Mouse (Mus musculus): ENCODE measurements around the gene Krt25. TPM values are rescaled to one million over a fixed set of nuclear protein-coding genes. Genes with fewer than 3 reads are reported as not detected.

Krt25 gene
- polyA plus RNA-seq, 2 experiments: not detected

GRCm38 (mm10) chr11:99269192-99269591, 53.6 kb downstream of the Krt25 start:
- 56% methylated on average over 7 of the region's 7 CpGs for WGBS
- Histone ChIP-seq H3K4me3 (replicated peaks; ENCODE audit: low read length) (no peak overlapping the region), H3K27ac (replicated peaks; ENCODE audit: low read depth, low read length) (no peak overlapping the region), H3K27me3 (ENCODE audit: control insufficient read depth, insufficient read depth, low read length) (no peaks in the 10 kb centered on the region), H3K9me3 (ENCODE audit: control insufficient read depth, low read length) (no peaks in the 10 kb centered on the region), H3K4me1 (ENCODE audit: control insufficient read depth, insufficient read depth, low read length) (peaks cover 7% of the 10 kb centered on the region), H3K36me3 (ENCODE audit: control insufficient read depth, insufficient read depth, low read length) (no peaks in the 10 kb centered on the region), H3K9ac (ENCODE audit: low read depth, low read length, severe bottlenecking) (no peak overlapping the region), H3K4me2 (replicated peaks; ENCODE audit: low read depth, low read length, severe bottlenecking) (no peak overlapping the region)
- ATAC-seq (ENCODE audit: low FRiP score, low read depth) (no peak), DNase-seq (ENCODE audit: low spot score) (no peak)
- no peak for TF ChIP-seq POLR2A (IDR thresholded peaks at IDR 0.05; ENCODE audit: borderline replicate concordance, extremely low read depth, insufficient read depth, insufficient read length)

GRCm38 (mm10) chr11:99265796-99266195, 57.0 kb downstream of the Krt25 start:
- ATAC-seq (ENCODE audit: low FRiP score, low read depth): no peak
- H3K27me3 ChIP-seq (ENCODE audit: control insufficient read depth, insufficient read depth, low read length): no peaks in the 10 kb centered on the region
- no peak overlapping the region for H3K27ac ChIP-seq (replicated peaks; ENCODE audit: low read depth, low read length)
- no peaks in the 10 kb centered on the region for H3K9me3 ChIP-seq (ENCODE audit: control insufficient read depth, low read length)
- WGBS: 60% methylated on average over 9 of the region's 9 CpGs
- no peak overlapping the region for H3K4me3 ChIP-seq (replicated peaks; ENCODE audit: low read length)
- H3K4me1 ChIP-seq (ENCODE audit: control insufficient read depth, insufficient read depth, low read length): peaks cover 7% of the 10 kb centered on the region
- no peaks in the 10 kb centered on the region for H3K36me3 ChIP-seq (ENCODE audit: control insufficient read depth, insufficient read depth, low read length)
- no peak overlapping the region for H3K9ac ChIP-seq (ENCODE audit: low read depth, low read length, severe bottlenecking)
- TF ChIP-seq POLR2A (IDR thresholded peaks at IDR 0.05; ENCODE audit: borderline replicate concordance, extremely low read depth, insufficient read depth, insufficient read length): no peak
- DNase-seq (ENCODE audit: low spot score): no peak
- no peak overlapping the region for H3K4me2 ChIP-seq (replicated peaks; ENCODE audit: low read depth, low read length, severe bottlenecking)

Other genes with a start within 250 kb of the Krt25 start
- gene Tns4, start 233.6 kb downstream of the Krt25 start, polyA plus RNA-seq (2012; rRNA removed): 1.6 and 1.7 TPM in 2 replicates
- gene Tns4, start 233.6 kb downstream of the Krt25 start, polyA plus RNA-seq (2014; fragmentation: Nextera tagmentation; extraction: Ambion mirVana): 1.5 and 2.5 TPM in 2 replicates
- gene Ccr7, start 167.9 kb downstream of the Krt25 start, polyA plus RNA-seq (2012; rRNA removed): 0.65 and 0.99 TPM in 2 replicates
- gene Ccr7, start 167.9 kb downstream of the Krt25 start, polyA plus RNA-seq (2014; fragmentation: Nextera tagmentation; extraction: Ambion mirVana): 0.84 and 0.94 TPM in 2 replicates
- 106 and 180 TPM in 2 replicates for gene Smarce1, start 91.9 kb downstream of the Krt25 start, polyA plus RNA-seq (2012; rRNA removed)
- 154 and 166 TPM in 2 replicates for gene Smarce1, start 91.9 kb downstream of the Krt25 start, polyA plus RNA-seq (2014; fragmentation: Nextera tagmentation; extraction: Ambion mirVana)
- 0.06 and 0.10 TPM in 2 replicates for gene Krt222, start 78.9 kb downstream of the Krt25 start, polyA plus RNA-seq (2012; rRNA removed)
- gene Krt222, start 78.9 kb downstream of the Krt25 start, polyA plus RNA-seq (2014; fragmentation: Nextera tagmentation; extraction: Ambion mirVana): 0.06 and 0.36 TPM in 2 replicates
- gene Krt24, start 37.7 kb downstream of the Krt25 start, polyA plus RNA-seq (2012; rRNA removed): 0.35 and 0.44 TPM in 2 replicates
- gene Krt24, start 37.7 kb downstream of the Krt25 start, polyA plus RNA-seq (2014; fragmentation: Nextera tagmentation; extraction: Ambion mirVana): 0.35 TPM in 1 of 2 replicates, not detected in the other
- not detected in 2 replicates for gene Krt26, start 15.0 kb upstream of the Krt25 start, polyA plus RNA-seq (2012; rRNA removed)
- not detected in 2 replicates for gene Krt26, start 15.0 kb upstream of the Krt25 start, polyA plus RNA-seq (2014; fragmentation: Nextera tagmentation; extraction: Ambion mirVana)
- not detected in 2 replicates for gene Krt27, start 28.2 kb upstream of the Krt25 start, polyA plus RNA-seq (2012; rRNA removed)
- gene Krt27, start 28.2 kb upstream of the Krt25 start, polyA plus RNA-seq (2014; fragmentation: Nextera tagmentation; extraction: Ambion mirVana): not detected in 2 replicates
- 0.16 and 0.22 TPM in 2 replicates for gene Krt28, start 52.0 kb upstream of the Krt25 start, polyA plus RNA-seq (2012; rRNA removed)
- 0.28 TPM in 1 of 2 replicates, not detected in the other for gene Krt28, start 52.0 kb upstream of the Krt25 start, polyA plus RNA-seq (2014; fragmentation: Nextera tagmentation; extraction: Ambion mirVana)
- 131 and 242 TPM in 2 replicates for gene Krt10, start 66.4 kb upstream of the Krt25 start, polyA plus RNA-seq (2012; rRNA removed)
- gene Krt10, start 66.4 kb upstream of the Krt25 start, polyA plus RNA-seq (2014; fragmentation: Nextera tagmentation; extraction: Ambion mirVana): 119 and 176 TPM in 2 replicates
- 0.03 TPM in 1 of 2 replicates, not detected in the other for gene Krt12, start 99.3 kb upstream of the Krt25 start, polyA plus RNA-seq (2012; rRNA removed)
- 0.11 TPM in 1 of 2 replicates, not detected in the other for gene Krt12, start 99.3 kb upstream of the Krt25 start, polyA plus RNA-seq (2014; fragmentation: Nextera tagmentation; extraction: Ambion mirVana)
- 0.24 and 0.26 TPM in 2 replicates for gene Krt20, start 115.2 kb upstream of the Krt25 start, polyA plus RNA-seq (2012; rRNA removed)
- gene Krt20, start 115.2 kb upstream of the Krt25 start, polyA plus RNA-seq (2014; fragmentation: Nextera tagmentation; extraction: Ambion mirVana): 0.26 and 0.37 TPM in 2 replicates
- 0.51 and 1.2 TPM in 2 replicates for gene Krt23, start 170.2 kb upstream of the Krt25 start, polyA plus RNA-seq (2012; rRNA removed)
- gene Krt23, start 170.2 kb upstream of the Krt25 start, polyA plus RNA-seq (2014; fragmentation: Nextera tagmentation; extraction: Ambion mirVana): 2.7 and 3.7 TPM in 2 replicates
- gene Krt39, start 198.4 kb upstream of the Krt25 start, polyA plus RNA-seq (2012; rRNA removed): not detected in 2 replicates
- not detected in 2 replicates for gene Krt39, start 198.4 kb upstream of the Krt25 start, polyA plus RNA-seq (2014; fragmentation: Nextera tagmentation; extraction: Ambion mirVana)
- not detected in 2 replicates for gene Krt40, start 220.2 kb upstream of the Krt25 start, polyA plus RNA-seq (2012; rRNA removed)
- not detected in 2 replicates for gene Krt40, start 220.2 kb upstream of the Krt25 start, polyA plus RNA-seq (2014; fragmentation: Nextera tagmentation; extraction: Ambion mirVana)
- gene Krtap3-3, start 227.9 kb upstream of the Krt25 start, polyA plus RNA-seq (2012; rRNA removed): 0.09 TPM in 1 of 2 replicates, not detected in the other
- gene Krtap3-3, start 227.9 kb upstream of the Krt25 start, polyA plus RNA-seq (2014; fragmentation: Nextera tagmentation; extraction: Ambion mirVana): not detected in 2 replicates
- gene Krtap3-2, start 233.9 kb upstream of the Krt25 start, polyA plus RNA-seq (2012; rRNA removed): not detected in 2 replicates
- gene Krtap3-2, start 233.9 kb upstream of the Krt25 start, polyA plus RNA-seq (2014; fragmentation: Nextera tagmentation; extraction: Ambion mirVana): not detected in 2 replicates
- gene Gm11939, start 236.5 kb upstream of the Krt25 start, polyA plus RNA-seq (2012; rRNA removed): not detected in 2 replicates
- gene Gm11939, start 236.5 kb upstream of the Krt25 start, polyA plus RNA-seq (2014; fragmentation: Nextera tagmentation; extraction: Ambion mirVana): not detected in 2 replicates
- gene Krtap3-1, start 243.7 kb upstream of the Krt25 start, polyA plus RNA-seq (2012; rRNA removed): not detected in 2 replicates
- not detected in 2 replicates for gene Krtap3-1, start 243.7 kb upstream of the Krt25 start, polyA plus RNA-seq (2014; fragmentation: Nextera tagmentation; extraction: Ambion mirVana)